Comparison of ENCODE assay signal across 8 mouse cellular contexts in genomic region chr17:47168105-47168504, GRCm38 (mm10).
A peak's percentile ranks its signal among the peaks of the same experiment; 100 is the strongest.
DNase-seq lines count a peak whose midpoint lies in the region; ATAC-seq and TF ChIP-seq lines count a peak whose summit lies in the region.

No protein-coding gene starts in this region.

- no peak for TF ChIP-seq CTCF in intestine, postnatal 0 days (IDR thresholded peaks at IDR 0.05; ENCODE audit: low read depth)

- H3K27ac ChIP-seq in intestine, embryonic 14.5 days (ENCODE audit: low read depth): no peak overlapping the region
- H3K27ac ChIP-seq in intestine, postnatal 0 days (ENCODE audit: low read depth, low read length): no peak overlapping the region
- H3K27ac ChIP-seq in embryonic facial prominence, embryonic 13.5 days: no peak overlapping the region
- 0 out of 2 replicates have a peak overlapping the region, but pooled peaks have one; percentile 3 for H3K27ac ChIP-seq in lung, embryonic 15.5 days

- no peaks in the 10 kb centered on the region for H3K9me3 ChIP-seq in intestine, embryonic 14.5 days (ENCODE audit: control insufficient read depth, low read length)
- H3K9me3 ChIP-seq in intestine, postnatal 0 days (ENCODE audit: control insufficient read depth): no peaks in the 10 kb centered on the region
- H3K9me3 ChIP-seq in embryonic facial prominence, embryonic 13.5 days: no peaks in the 10 kb centered on the region
- no peaks in the 10 kb centered on the region for H3K9me3 ChIP-seq in lung, embryonic 15.5 days

- no peak overlapping the region for H3K4me3 ChIP-seq in intestine, embryonic 14.5 days (ENCODE audit: low read depth, low read length)
- H3K4me3 ChIP-seq in intestine, postnatal 0 days (ENCODE audit: low read depth, low read length): no peak overlapping the region
- H3K4me3 ChIP-seq in embryonic facial prominence, embryonic 13.5 days: no peak overlapping the region
- H3K4me3 ChIP-seq in lung, embryonic 15.5 days: no peak overlapping the region

- no peak overlapping the region for H3K4me2 ChIP-seq in intestine, embryonic 14.5 days (ENCODE audit: low read length)
- no peak overlapping the region for H3K4me2 ChIP-seq in intestine, postnatal 0 days (replicated peaks; ENCODE audit: low read depth)
- H3K4me2 ChIP-seq in embryonic facial prominence, embryonic 13.5 days: no peak overlapping the region
- H3K4me2 ChIP-seq in lung, embryonic 15.5 days: no peak overlapping the region

- peaks cover 39% of the 10 kb centered on the region for H3K4me1 ChIP-seq in intestine, embryonic 14.5 days (replicated peaks; ENCODE audit: control insufficient read depth, insufficient read depth, low read length)
- H3K4me1 ChIP-seq in intestine, postnatal 0 days (replicated peaks; ENCODE audit: control insufficient read depth, insufficient read depth, low read length): 0 out of 2 replicates have a peak, but pooled peaks cover 4% of the 10 kb centered on the region
- H3K4me1 ChIP-seq in embryonic facial prominence, embryonic 13.5 days: peaks cover 64% of the 10 kb centered on the region
- H3K4me1 ChIP-seq in lung, embryonic 15.5 days: peaks cover 45% of the 10 kb centered on the region

- peak; percentile 67 for DNase-seq in intestine, embryonic 14.5 days (ENCODE audit: low spot score)
- DNase-seq in heart, postnatal 14 days: peak; percentile 61 to 70
- DNase-seq in cerebellum, adult 8-10 months: no peak
- no peak for DNase-seq in left cerebral cortex, adult 11 months (ENCODE audit: low spot score)
- no peak for DNase-seq in layer of hippocampus, adult 9-10 months (ENCODE audit: low spot score)

- ATAC-seq in intestine, embryonic 14.5 days (replicated peaks; ENCODE audit: low FRiP score, low TSS enrichment, low read depth): no peak; the same call in 1 of the 2 replicates
- no peak; the same call in 1 of the 2 replicates for ATAC-seq in intestine, postnatal 0 days
- peak; percentile 26; the same call in 1 of the 2 replicates for ATAC-seq in embryonic facial prominence, embryonic 13.5 days (ENCODE audit: insufficient number of reproducible peaks, insufficient read depth, low FRiP score, low TSS enrichment, low read depth)
- ATAC-seq in lung, embryonic 15.5 days (ENCODE audit: borderline replicate concordance, extremely low read depth, low FRiP score, low TSS enrichment): peak; percentile 63; the same call in 1 of the 2 replicates

- no peak overlapping the region for H3K9ac ChIP-seq in intestine, embryonic 14.5 days (ENCODE audit: low read length)
- no peak overlapping the region for H3K9ac ChIP-seq in intestine, postnatal 0 days (ENCODE audit: low read depth, low read length)
- no peak overlapping the region for H3K9ac ChIP-seq in embryonic facial prominence, embryonic 13.5 days
- H3K9ac ChIP-seq in lung, embryonic 15.5 days: no peak overlapping the region

- H3K27me3 ChIP-seq in intestine, embryonic 14.5 days (replicated peaks; ENCODE audit: control insufficient read depth, insufficient read depth, low read length): no peaks in the 10 kb centered on the region
- H3K27me3 ChIP-seq in intestine, postnatal 0 days (replicated peaks; ENCODE audit: control insufficient read depth, insufficient read depth, low read length): no peaks in the 10 kb centered on the region
- H3K27me3 ChIP-seq in embryonic facial prominence, embryonic 13.5 days: no peaks in the 10 kb centered on the region
- H3K27me3 ChIP-seq in lung, embryonic 15.5 days: no peaks in the 10 kb centered on the region

- intact Hi-C loops in heart, postnatal 14 days (cut with DNase I): no loop called here

- H3K36me3 ChIP-seq in intestine, embryonic 14.5 days (ENCODE audit: control insufficient read depth, insufficient read depth, low read length): no peaks in the 10 kb centered on the region
- H3K36me3 ChIP-seq in intestine, postnatal 0 days (ENCODE audit: control insufficient read depth, insufficient read depth): no peaks in the 10 kb centered on the region
- peaks cover 12% of the 10 kb centered on the region; the same call in 1 of the 2 replicates for H3K36me3 ChIP-seq in embryonic facial prominence, embryonic 13.5 days
- H3K36me3 ChIP-seq in lung, embryonic 15.5 days: no peaks in the 10 kb centered on the region

- 49% methylated on average over 8 of the region's 8 CpGs for WGBS in intestine, embryonic 14.5 days
- 29% methylated on average over 8 of the region's 8 CpGs for WGBS in intestine, postnatal 0 days
- WGBS in embryonic facial prominence, embryonic 13.5 days: 55% methylated on average over 8 of the region's 8 CpGs
- 30% methylated on average over 8 of the region's 8 CpGs for WGBS in lung, embryonic 15.5 days

Comparison
In these comparisons a context has a peak if more than half of its experiments do, and no peak if none do; other contexts are left out.
1. ATAC-seq: peak in embryonic facial prominence, embryonic 13.5 days (single experiment) and lung, embryonic 15.5 days (single experiment); none in intestine, embryonic 14.5 days (single experiment) and intestine, postnatal 0 days (single experiment).
2. DNase-seq: peak in intestine, embryonic 14.5 days (single experiment) and heart, postnatal 14 days (2 of 2); none in cerebellum, adult 8-10 months (single experiment), left cerebral cortex, adult 11 months (single experiment) and layer of hippocampus, adult 9-10 months (single experiment).